Mouse (Mus musculus) heart, embryonic 11.5 days (tissue): Measurements from ENCODE around the gene Nav2. TPM values are rescaled to one million over a fixed set of nuclear protein-coding genes. Genes with fewer than 3 reads are reported as not detected.

Experiments used
- ATAC-seq: fragments of 200-750 bp; cut with Nextera tagmentation; replicated peaks from 2 replicates; pipeline ENCODE4 v1.8.0; 2017; ENCODE audit warnings: moderate library complexity; ENCODE audit not compliant: insufficient number of reproducible peaks, low FRiP score, low TSS enrichment
- H3K27ac ChIP-seq: fragments of 300-500 bp; sonication (generic); 2 replicates; pipeline ENCODE4 v1.5.1; 2014; ENCODE audit warnings: mild to moderate bottlenecking, low read depth, low read length
- H3K27me3 ChIP-seq: fragments of 300-500 bp; sonication (generic); 2 replicates; pipeline ENCODE4 v1.6.1; 2014; ENCODE audit warnings: mild to moderate bottlenecking, low read length, mixed read lengths; ENCODE audit not compliant: control insufficient read depth, insufficient read depth
- H3K36me3 ChIP-seq: fragments of 300-500 bp; sonication (generic); 2 replicates; pipeline ENCODE4 v1.6.1; 2014; ENCODE audit warnings: mild to moderate bottlenecking, low read length, moderate library complexity, mixed read lengths; ENCODE audit not compliant: control insufficient read depth, insufficient read depth
- H3K4me1 ChIP-seq: fragments of 300-500 bp; sonication (generic); 2 replicates; pipeline ENCODE4 v1.6.1; 2014; ENCODE audit warnings: low read length; ENCODE audit not compliant: control insufficient read depth, insufficient read depth
- H3K4me2 ChIP-seq: fragments of 300-500 bp; sonication (generic); 2 replicates; pipeline ENCODE4 v1.6.1; 2014; ENCODE audit warnings: mild to moderate bottlenecking, moderate library complexity
- H3K4me3 ChIP-seq: fragments of 300-500 bp; sonication (generic); 2 replicates; pipeline ENCODE4 v1.5.1; 2014; ENCODE audit warnings: low read depth, low read length
- H3K9ac ChIP-seq: fragments of 300-500 bp; sonication (generic); 2 replicates; pipeline ENCODE4 v1.6.1; 2014; ENCODE audit warnings: mild to moderate bottlenecking, low read depth, low read length, moderate library complexity
- H3K9me3 ChIP-seq: fragments of 300-500 bp; sonication (generic); replicated peaks from 2 replicates; pipeline ENCODE4 v1.6.1; 2016; ENCODE audit warnings: low read length; ENCODE audit not compliant: control insufficient read depth
- whole genome bisulfite sequencing: fragments of 180-500 bp; shearing (Covaris S2); extraction: QIAGEN DNeasy Blood & Tissue Kit; methylation state at CpG from one replicate; pipeline ENCODE4 v1.1.7; 2014; ENCODE audit not compliant: insufficient replicate concordance; 5-methylcytosine and 5-hydroxymethylcytosine counted together
- polyA plus RNA-seq: library from polyadenylated mRNA; unstranded; fragments of >200 nt; fragmentation: Nextera tagmentation; extraction: Ambion mirVana; gene quantifications from 2 replicates; pipeline ENCODE4 v1.2.1, GENCODE M21; 2014

Nav2 gene
- polyA plus RNA-seq, 1 experiment from 2014 or later, result 32.2 TPM

GRCm38 (mm10) chr7:49105501-49105900 lies 197.0 kb downstream of the Nav2 start:
- WGBS, result 73% methylated on average over 2 of the region's 2 CpGs
- H3K4me2 ChIP-seq, result no peak overlapping the region
- H3K9me3 ChIP-seq, result no peaks in the 10 kb centered on the region
- H3K36me3 ChIP-seq, result no peaks in the 10 kb centered on the region
- H3K4me1 ChIP-seq, result peaks cover 7% of the 10 kb centered on the region; the same call in 1 of the 2 replicates
- no peak for ATAC-seq
- no peak overlapping the region for H3K27ac ChIP-seq
- H3K9ac ChIP-seq, result no peak overlapping the region
- no peak overlapping the region for H3K4me3 ChIP-seq
- H3K27me3 ChIP-seq, result no peaks in the 10 kb centered on the region

- H3K9ac ChIP-seq, result no peak overlapping the region
- 82% methylated on average over 5 of the region's 5 CpGs for WGBS
- no peaks in the 10 kb centered on the region for H3K27me3 ChIP-seq
- no peak overlapping the region for H3K27ac ChIP-seq
- ATAC-seq, result no peak
- H3K4me1 ChIP-seq, result peaks cover 7% of the 10 kb centered on the region; the same call in 1 of the 2 replicates
- H3K4me3 ChIP-seq, result no peak overlapping the region
- H3K4me2 ChIP-seq, result no peak overlapping the region
- H3K36me3 ChIP-seq, result no peaks in the 10 kb centered on the region
- H3K9me3 ChIP-seq, result no peaks in the 10 kb centered on the region
Measured at GRCm38 (mm10) chr7:49108076-49108475, 199.6 kb downstream of the Nav2 start.

- no peak overlapping the region for H3K9ac ChIP-seq
- H3K4me2 ChIP-seq, result no peak overlapping the region
- H3K4me3 ChIP-seq, result no peak overlapping the region
- H3K27ac ChIP-seq, result no peak overlapping the region
- H3K9me3 ChIP-seq, result no peaks in the 10 kb centered on the region
- H3K36me3 ChIP-seq, result no peaks in the 10 kb centered on the region
- H3K27me3 ChIP-seq, result peaks cover 2% of the 10 kb centered on the region; the same call in 1 of the 2 replicates
- WGBS, result 65% methylated on average over 8 of the region's 8 CpGs
- H3K4me1 ChIP-seq, result peaks cover 18% of the 10 kb centered on the region
- ATAC-seq, result no peak
Measured at GRCm38 (mm10) chr7:49119016-49119415, 210.5 kb downstream of the Nav2 start.

- WGBS, result 39% methylated on average over 20 of the region's 20 CpGs
Measured at GRCm38 (mm10) chr7:49119794-49120487, 211.4 kb downstream of the Nav2 start.

DNA sequence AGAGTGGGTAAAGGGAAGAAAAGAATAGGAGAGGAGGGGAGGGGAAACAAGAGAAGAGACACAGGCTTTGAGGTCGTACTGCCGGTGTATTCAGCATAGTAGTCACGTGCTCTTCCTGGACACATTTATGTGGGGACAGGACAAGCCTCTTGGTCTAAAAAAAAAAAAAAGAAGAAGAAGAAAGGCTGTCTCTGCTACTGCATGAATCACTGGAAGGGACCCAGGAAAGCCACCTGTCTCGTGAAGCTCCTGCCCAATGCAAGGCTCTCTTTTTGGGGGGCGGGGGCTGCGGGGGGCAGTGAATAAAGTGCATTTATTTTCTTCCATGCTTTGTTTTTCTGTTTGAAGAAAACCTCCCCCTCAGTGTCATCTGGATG lies 212.0 kb downstream of the Nav2 start:
- no peak for ATAC-seq
- no peaks in the 10 kb centered on the region for H3K36me3 ChIP-seq
- peaks cover 2% of the 10 kb centered on the region; the same call in 1 of the 2 replicates for H3K27me3 ChIP-seq
- H3K9me3 ChIP-seq, result no peaks in the 10 kb centered on the region
- H3K27ac ChIP-seq, result no peak overlapping the region
- H3K4me3 ChIP-seq, result peak overlapping the region; percentile 22; the same call in 1 of the 2 replicates
- WGBS, result 47% methylated on average over 6 of the region's 6 CpGs
- H3K4me2 ChIP-seq, result peak overlapping the region; percentile 53
- H3K4me1 ChIP-seq, result peaks cover 18% of the 10 kb centered on the region
- H3K9ac ChIP-seq, result peak overlapping the region; percentile 17; the same call in 1 of the 2 replicates

More at GRCm38 (mm10) chr7:49119794-49120487, 211.4 kb downstream of the Nav2 start:
- Histone ChIP-seq H3K9ac (0 out of 2 replicates have a peak overlapping the region, but pooled peaks have one; percentile 17), H3K27me3 (peaks cover 2% of the 10 kb centered on the region; the same call in 1 of the 2 replicates), H3K9me3 (no peaks in the 10 kb centered on the region), H3K36me3 (no peaks in the 10 kb centered on the region), H3K4me1 (peaks cover 18% of the 10 kb centered on the region), H3K4me2 (peak overlapping the region; percentile 53), H3K4me3 (peak overlapping the region; percentile 22; the same call in 1 of the 2 replicates), H3K27ac (no peak overlapping the region)
- ATAC-seq, result no peak

- H3K9me3 ChIP-seq, result no peaks in the 10 kb centered on the region
- peaks cover 2% of the 10 kb centered on the region; the same call in 1 of the 2 replicates for H3K27me3 ChIP-seq
- peak; percentile 46; the same call in 1 of the 2 replicates for ATAC-seq
- 40% methylated on average over 20 of the region's 20 CpGs for WGBS
- peak overlapping the region; percentile 37 for H3K4me2 ChIP-seq
- no peak overlapping the region for H3K4me3 ChIP-seq
- no peaks in the 10 kb centered on the region for H3K36me3 ChIP-seq
- peaks cover 17% of the 10 kb centered on the region for H3K4me1 ChIP-seq
- peak overlapping the region; percentile 12; the same call in 1 of the 2 replicates for H3K9ac ChIP-seq
- H3K27ac ChIP-seq, result no peak overlapping the region
Measured at GRCm38 (mm10) chr7:49120935-49121691, 212.6 kb downstream of the Nav2 start.

GRCm38 (mm10) chr7:49122498-49122897 lies 214.0 kb downstream of the Nav2 start:
- H3K9me3 ChIP-seq, result no peaks in the 10 kb centered on the region
- H3K4me2 ChIP-seq, result no peak overlapping the region
- H3K27ac ChIP-seq, result no peak overlapping the region
- no peak for ATAC-seq
- peaks cover 2% of the 10 kb centered on the region; the same call in 1 of the 2 replicates for H3K27me3 ChIP-seq
- H3K36me3 ChIP-seq, result no peaks in the 10 kb centered on the region
- H3K4me1 ChIP-seq, result peaks cover 21% of the 10 kb centered on the region
- H3K9ac ChIP-seq, result no peak overlapping the region
- 69% methylated on average over 7 of the region's 7 CpGs for WGBS
- no peak overlapping the region for H3K4me3 ChIP-seq

DNA sequence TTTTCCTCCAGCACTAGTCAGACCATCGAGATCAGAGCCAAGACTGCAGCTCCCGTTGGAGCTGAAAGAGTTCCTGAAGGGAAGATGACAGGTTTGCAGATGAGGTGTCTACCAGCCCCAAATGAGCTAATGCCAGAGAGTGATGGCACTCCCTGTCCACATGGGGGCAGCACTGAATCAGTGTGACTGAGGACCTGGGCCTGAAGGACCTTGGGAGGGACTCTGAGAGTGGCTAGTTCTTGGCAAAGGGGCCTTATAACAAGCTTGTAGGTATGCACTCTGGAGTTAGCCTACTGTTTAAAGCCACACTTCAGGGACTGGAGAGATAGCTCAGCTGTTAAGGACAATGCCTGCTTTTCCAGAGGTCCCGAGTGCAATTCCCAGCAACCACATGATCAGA lies 217.0 kb downstream of the Nav2 start:
- ATAC-seq, result no peak
- peaks cover 2% of the 10 kb centered on the region; the same call in 1 of the 2 replicates for H3K27me3 ChIP-seq
- H3K36me3 ChIP-seq, result no peaks in the 10 kb centered on the region
- 31% methylated on average over 3 of the region's 3 CpGs for WGBS
- no peak overlapping the region for H3K4me3 ChIP-seq
- no peak overlapping the region for H3K9ac ChIP-seq
- H3K27ac ChIP-seq, result no peak overlapping the region
- no peak overlapping the region for H3K4me2 ChIP-seq
- H3K4me1 ChIP-seq, result peaks cover 12% of the 10 kb centered on the region
- no peaks in the 10 kb centered on the region for H3K9me3 ChIP-seq
